Mouse (Mus musculus): ENCODE measurements around the gene Them4. TPM values are rescaled to one million over a fixed set of nuclear protein-coding genes. Genes with fewer than 3 reads are reported as not detected.

The Them4 gene
- total and polyA plus RNA-seq, 2 experiments from 2014 or later = 28.7 to 72.9 TPM

GRCm38 (mm10) chr3:94369709-94370108 lies 59.8 kb downstream of the Them4 start:
- Histone ChIP-seq H3K9ac (replicated peaks; ENCODE audit: low read length, poor library complexity, severe bottlenecking) (no peak overlapping the region), H3K9me3 (ENCODE audit: low read length) (no peaks in the 10 kb centered on the region), H3K4me3 (ENCODE audit: low read depth, low read length) (no peak overlapping the region), H3K4me1 (ENCODE audit: insufficient read depth, low read length) (0 out of 2 replicates have a peak, but pooled peaks cover 7% of the 10 kb centered on the region), H3K36me3 (ENCODE audit: insufficient read depth, low read length) (no peaks in the 10 kb centered on the region), H3K27ac (ENCODE audit: low read depth, low read length) (no peak overlapping the region), H3K4me2 (ENCODE audit: low read depth, low read length, poor library complexity, severe bottlenecking) (no peak overlapping the region), H3K27me3 (ENCODE audit: insufficient read depth, low read length) (no peaks in the 10 kb centered on the region)
- DNase-seq (ENCODE audit: low spot score) = no peak
- TF ChIP-seq CTCF (IDR thresholded peaks at IDR 0.05) = no peak
- 55% methylated on average over 2 of the region's 2 CpGs for WGBS
- ATAC-seq (ENCODE audit: low FRiP score) = no peak

GRCm38 (mm10) chr3:94371637-94372036 lies 61.7 kb downstream of the Them4 start:
- H3K36me3 ChIP-seq (ENCODE audit: insufficient read depth, low read length) = no peaks in the 10 kb centered on the region
- H3K4me2 ChIP-seq (ENCODE audit: low read depth, low read length, poor library complexity, severe bottlenecking) = peak overlapping the region; percentile 30; the same call in 1 of the 2 replicates
- peak; percentile 89 for DNase-seq (ENCODE audit: low spot score)
- no peak for TF ChIP-seq CTCF (IDR thresholded peaks at IDR 0.05)
- H3K27me3 ChIP-seq (ENCODE audit: insufficient read depth, low read length) = no peaks in the 10 kb centered on the region
- WGBS = 6% methylated on average over 11 of the region's 11 CpGs
- no peak overlapping the region for H3K27ac ChIP-seq (ENCODE audit: low read depth, low read length)
- H3K9me3 ChIP-seq (ENCODE audit: low read length) = no peaks in the 10 kb centered on the region
- no peak overlapping the region for H3K9ac ChIP-seq (replicated peaks; ENCODE audit: low read length, poor library complexity, severe bottlenecking)
- H3K4me3 ChIP-seq (ENCODE audit: low read depth, low read length) = no peak overlapping the region
- peak; percentile 28; the same call in 1 of the 2 replicates for ATAC-seq (ENCODE audit: low FRiP score)
- H3K4me1 ChIP-seq (ENCODE audit: insufficient read depth, low read length) = 0 out of 2 replicates have a peak, but pooled peaks cover 7% of the 10 kb centered on the region

DNA sequence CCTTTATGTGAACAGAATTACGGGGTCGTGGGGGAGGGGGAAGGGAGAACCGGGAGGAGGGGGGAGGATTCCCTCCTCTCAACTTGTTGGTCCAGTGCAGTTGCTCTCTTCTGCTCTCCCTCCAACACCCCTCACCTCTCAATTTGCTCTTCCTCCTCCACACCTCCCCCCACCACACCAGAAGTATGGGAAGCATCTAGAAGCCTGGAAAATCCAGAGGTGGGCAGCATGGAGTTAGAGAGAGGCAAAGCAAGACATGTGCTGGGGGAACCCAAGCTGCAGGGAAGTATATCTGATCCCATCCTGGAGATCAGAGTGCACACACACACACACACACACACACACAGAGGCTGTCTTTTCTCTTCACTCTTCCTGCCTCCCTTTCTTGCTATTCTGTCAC lies 62.1 kb downstream of the Them4 start:
- DNase-seq (ENCODE audit: low spot score) (no peak), ATAC-seq (ENCODE audit: low FRiP score) (no peak)
- TF ChIP-seq CTCF (IDR thresholded peaks at IDR 0.05) = no peak
- H3K4me2 ChIP-seq (ENCODE audit: low read depth, low read length, poor library complexity, severe bottlenecking) = peak overlapping the region; percentile 30; the same call in 1 of the 2 replicates
- no peaks in the 10 kb centered on the region for H3K27me3 ChIP-seq (ENCODE audit: insufficient read depth, low read length)
- 0% methylated on average over 3 of the region's 3 CpGs for WGBS
- H3K4me1 ChIP-seq (ENCODE audit: insufficient read depth, low read length) = 0 out of 2 replicates have a peak, but pooled peaks cover 7% of the 10 kb centered on the region
- H3K27ac ChIP-seq (ENCODE audit: low read depth, low read length) = no peak overlapping the region
- H3K9ac ChIP-seq (replicated peaks; ENCODE audit: low read length, poor library complexity, severe bottlenecking) = no peak overlapping the region
- no peaks in the 10 kb centered on the region for H3K9me3 ChIP-seq (ENCODE audit: low read length)
- no peak overlapping the region for H3K4me3 ChIP-seq (ENCODE audit: low read depth, low read length)
- no peaks in the 10 kb centered on the region for H3K36me3 ChIP-seq (ENCODE audit: insufficient read depth, low read length)

DNA sequence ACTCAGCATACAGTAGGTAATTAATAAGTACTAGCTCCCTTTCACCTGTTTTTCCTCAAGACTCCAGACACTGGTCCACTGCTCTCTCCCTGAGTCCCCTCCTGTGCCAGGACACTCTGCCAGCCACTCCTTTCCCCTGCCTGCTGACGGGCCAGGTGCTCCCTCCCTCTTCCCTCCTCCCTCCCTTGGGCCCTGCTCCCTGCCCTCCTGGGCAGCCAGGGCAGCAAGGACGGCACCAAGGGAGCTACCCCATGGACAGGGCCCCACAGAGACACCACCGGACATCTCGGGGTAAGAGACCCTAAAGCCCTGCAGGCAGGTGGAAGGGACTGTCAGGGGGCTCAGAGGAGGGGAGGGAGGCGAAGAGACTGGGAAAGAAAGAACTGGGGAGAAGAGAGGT lies 62.8 kb downstream of the Them4 start, which contains the start of gene Rorc:
Gene Rorc (plus strand): TSS at position 154 of the 400 bp plus-strand sequence.
- 0 out of 2 replicates have a peak, but pooled peaks cover 7% of the 10 kb centered on the region for H3K4me1 ChIP-seq (ENCODE audit: insufficient read depth, low read length)
- no peak within 1 kb of the TSS for H3K9ac ChIP-seq (replicated peaks; ENCODE audit: low read length, poor library complexity, severe bottlenecking)
- no peak within 1 kb of the TSS for H3K4me3 ChIP-seq (ENCODE audit: low read depth, low read length)
- TF ChIP-seq CTCF (IDR thresholded peaks at IDR 0.05) = no peak
- no peak for DNase-seq (ENCODE audit: low spot score)
- no peaks in the 10 kb centered on the region for H3K36me3 ChIP-seq (ENCODE audit: insufficient read depth, low read length)
- H3K27ac ChIP-seq (ENCODE audit: low read depth, low read length) = no peak within 1 kb of the TSS
- peak within 1 kb of the TSS; percentile 30 for H3K4me2 ChIP-seq (ENCODE audit: low read depth, low read length, poor library complexity, severe bottlenecking)
- no peaks in the 10 kb centered on the region for H3K27me3 ChIP-seq (ENCODE audit: insufficient read depth, low read length)
- no peak for ATAC-seq (ENCODE audit: low FRiP score)
- no peaks in the 10 kb centered on the region for H3K9me3 ChIP-seq (ENCODE audit: low read length)
- 23% methylated on average over 5 of the region's 5 CpGs for WGBS

- TF ChIP-seq CTCF (IDR thresholded peaks at IDR 0.05) = no peak
- ATAC-seq (ENCODE audit: low FRiP score) = 0 out of 2 replicates have a peak, but pooled peaks have one; percentile 4
- Histone ChIP-seq H3K27ac (ENCODE audit: low read depth, low read length) (no peak overlapping the region), H3K36me3 (ENCODE audit: insufficient read depth, low read length) (no peaks in the 10 kb centered on the region), H3K27me3 (ENCODE audit: insufficient read depth, low read length) (no peaks in the 10 kb centered on the region), H3K4me1 (ENCODE audit: insufficient read depth, low read length) (0 out of 2 replicates have a peak, but pooled peaks cover 7% of the 10 kb centered on the region), H3K9ac (replicated peaks; ENCODE audit: low read length, poor library complexity, severe bottlenecking) (no peak overlapping the region), H3K4me3 (ENCODE audit: low read depth, low read length) (no peak overlapping the region), H3K4me2 (ENCODE audit: low read depth, low read length, poor library complexity, severe bottlenecking) (peak overlapping the region; percentile 22), H3K9me3 (ENCODE audit: low read length) (no peaks in the 10 kb centered on the region)
- WGBS = 6% methylated on average over 10 of the region's 10 CpGs
- peak; percentile 37 for DNase-seq (ENCODE audit: low spot score)
Measured at GRCm38 (mm10) chr3:94373090-94373489, 63.2 kb downstream of the Them4 start.

GRCm38 (mm10) chr3:94373597-94374011 lies 63.7 kb downstream of the Them4 start:
- WGBS = 1% methylated on average over 5 of the region's 5 CpGs
- H3K4me2 ChIP-seq (ENCODE audit: low read depth, low read length, poor library complexity, severe bottlenecking) = peak overlapping the region; percentile 22
- no peaks in the 10 kb centered on the region for H3K9me3 ChIP-seq (ENCODE audit: low read length)
- no peak for TF ChIP-seq CTCF (IDR thresholded peaks at IDR 0.05)
- no peak overlapping the region for H3K9ac ChIP-seq (replicated peaks; ENCODE audit: low read length, poor library complexity, severe bottlenecking)
- no peak overlapping the region for H3K4me3 ChIP-seq (ENCODE audit: low read depth, low read length)
- 0 out of 2 replicates have a peak, but pooled peaks cover 7% of the 10 kb centered on the region for H3K4me1 ChIP-seq (ENCODE audit: insufficient read depth, low read length)
- ATAC-seq (ENCODE audit: low FRiP score) (peak; percentile 32; the same call in 1 of the 2 replicates), DNase-seq (ENCODE audit: low spot score) (peak; percentile 63)
- H3K27me3 ChIP-seq (ENCODE audit: insufficient read depth, low read length) = no peaks in the 10 kb centered on the region
- no peaks in the 10 kb centered on the region for H3K36me3 ChIP-seq (ENCODE audit: insufficient read depth, low read length)
- H3K27ac ChIP-seq (ENCODE audit: low read depth, low read length) = no peak overlapping the region

Measured in midbrain, postnatal 0 days (tissue).